Mouse (Mus musculus) hindbrain, postnatal 0 days (tissue): Measurements from ENCODE around the gene E130308A19Rik. TPM values are rescaled to one million over a fixed set of nuclear protein-coding genes. Genes with fewer than 3 reads are reported as not detected.

Experiments used
- ATAC-seq: fragments of 200-750 bp; cut with Nextera tagmentation; 2 replicates; pipeline ENCODE4 v1.8.0; 2017; ENCODE audit warnings: mild to moderate bottlenecking, moderate TSS enrichment, moderate library complexity
- DNase-seq: peaks from one replicate; pipeline ENCODE4 v3.0.0-alpha.2; 2015; ENCODE audit warnings: low spot score
- H3K27ac ChIP-seq: fragments of 300-500 bp; sonication (generic); 2 replicates; pipeline ENCODE4 v1.5.1; 2014; ENCODE audit warnings: mild to moderate bottlenecking
- H3K27me3 ChIP-seq: fragments of 300-500 bp; sonication (generic); 2 replicates; pipeline ENCODE4 v1.6.1; 2014; ENCODE audit warnings: low read length, mixed read lengths; ENCODE audit not compliant: insufficient read depth
- H3K36me3 ChIP-seq: fragments of 300-500 bp; sonication (generic); 2 replicates; pipeline ENCODE4 v1.6.1; 2014; ENCODE audit warnings: low read length, mixed read lengths; ENCODE audit not compliant: insufficient read depth
- H3K4me1 ChIP-seq: fragments of 300-500 bp; sonication (generic); 2 replicates; pipeline ENCODE4 v1.6.1; 2014; ENCODE audit warnings: antibody characterized with exemption, low read length, mixed read lengths; ENCODE audit not compliant: insufficient read depth
- H3K4me2 ChIP-seq: fragments of 300-500 bp; sonication (generic); 2 replicates; pipeline ENCODE4 v1.6.1; 2014; ENCODE audit warnings: low read depth, mild to moderate bottlenecking, low read length, moderate library complexity, mixed read lengths
- H3K4me3 ChIP-seq: fragments of 300-500 bp; sonication (generic); 2 replicates; pipeline ENCODE4 v1.5.1; 2014; ENCODE audit warnings: low read length
- H3K9ac ChIP-seq: fragments of 300-500 bp; sonication (generic); replicated peaks from 2 replicates; pipeline ENCODE4 v1.6.1; 2014; ENCODE audit warnings: mild to moderate bottlenecking, low read length, moderate library complexity, mixed read lengths
- H3K9me3 ChIP-seq: fragments of 300-500 bp; sonication (generic); 2 replicates; pipeline ENCODE4 v1.6.1; 2016; ENCODE audit warnings: low read length, mixed read lengths
- CTCF ChIP-seq: IDR thresholded peaks from 2 replicates; pipeline ENCODE4 v1.5.1; 2016; ENCODE audit warnings: antibody characterized with exemption, control low read depth, low read depth
- WGBS: fragments of 180-500 bp; shearing (Covaris S2); extraction: QIAGEN DNeasy Blood & Tissue Kit; methylation state at CpG from one replicate; pipeline ENCODE4 v1.1.7; 2014; 5-methylcytosine and 5-hydroxymethylcytosine counted together
- polyA plus RNA-seq: library from polyadenylated mRNA; unstranded; fragments of >200 nt; fragmentation: Nextera tagmentation; extraction: Ambion mirVana; gene quantifications from 2 replicates; pipeline ENCODE4 v1.2.1, GENCODE M21; 2015
- total RNA-seq: library from RNA; depleted of rRNA; stranded (reverse); fragments of >200 nt; gene quantifications from 2 replicates; pipeline ENCODE4 v1.2.3, GENCODE M21; 2014

Gene E130308A19Rik
- total and polyA plus RNA-seq, 2 experiments from 2014 or later: 33.8 to 41.9 TPM

- no peak for TF ChIP-seq CTCF
- Histone ChIP-seq H3K36me3 (no peaks in the 10 kb centered on the region), H3K9me3 (no peaks in the 10 kb centered on the region), H3K4me3 (no peak overlapping the region), H3K27ac (no peak overlapping the region), H3K4me2 (no peak overlapping the region), H3K9ac (no peak overlapping the region), H3K27me3 (no peaks in the 10 kb centered on the region), H3K4me1 (0 out of 2 replicates have a peak, but pooled peaks cover 2% of the 10 kb centered on the region)
- DNase-seq: no peak
- ATAC-seq: no peak
- 81% methylated on average over 5 of the region's 5 CpGs for WGBS
These were observed 174.2 kb downstream of the E130308A19Rik start for GRCm38 (mm10) chr4:59800181-59800580.

- ATAC-seq: no peak
- no peaks in the 10 kb centered on the region for H3K9me3 ChIP-seq
- H3K36me3 ChIP-seq: no peaks in the 10 kb centered on the region
- no peak within 1 kb of the TSS for H3K4me3 ChIP-seq
- no peak for DNase-seq
- H3K4me1 ChIP-seq: 0 out of 2 replicates have a peak, but pooled peaks cover 2% of the 10 kb centered on the region
- no peaks in the 10 kb centered on the region for H3K27me3 ChIP-seq
- TF ChIP-seq CTCF: no peak
- H3K4me2 ChIP-seq: no peak within 1 kb of the TSS
- no peak within 1 kb of the TSS for H3K27ac ChIP-seq
- H3K9ac ChIP-seq: no peak within 1 kb of the TSS
These were observed 175.5 kb downstream of the E130308A19Rik start, which contains the start of gene Inip for GRCm38 (mm10) chr4:59801489-59801888. Gene Inip, minus strand, starts transcription at chr4:59801589.

GRCm38 (mm10) chr4:59802107-59802506 lies 176.1 kb downstream of the E130308A19Rik start:
- H3K4me3 ChIP-seq: no peak overlapping the region
- H3K27me3 ChIP-seq: no peaks in the 10 kb centered on the region
- ATAC-seq: no peak
- H3K9ac ChIP-seq: no peak overlapping the region
- no peak overlapping the region for H3K4me2 ChIP-seq
- H3K36me3 ChIP-seq: no peaks in the 10 kb centered on the region
- H3K9me3 ChIP-seq: no peaks in the 10 kb centered on the region
- DNase-seq: no peak
- H3K27ac ChIP-seq: no peak overlapping the region
- TF ChIP-seq CTCF: no peak
- 0 out of 2 replicates have a peak, but pooled peaks cover 2% of the 10 kb centered on the region for H3K4me1 ChIP-seq
- WGBS: 75% methylated on average over 6 of the region's 6 CpGs

GRCm38 (mm10) chr4:59802792-59803191 lies 176.8 kb downstream of the E130308A19Rik start:
- TF ChIP-seq CTCF: no peak
- Histone ChIP-seq H3K9me3 (no peaks in the 10 kb centered on the region), H3K4me2 (no peak overlapping the region), H3K27ac (no peak overlapping the region), H3K9ac (no peak overlapping the region), H3K4me1 (peaks cover 7% of the 10 kb centered on the region; the same call in 1 of the 2 replicates), H3K4me3 (no peak overlapping the region), H3K36me3 (no peaks in the 10 kb centered on the region), H3K27me3 (no peaks in the 10 kb centered on the region)
- no peak for ATAC-seq
- no peak for DNase-seq
- WGBS: 70% methylated on average over 4 of the region's 4 CpGs

GRCm38 (mm10) chr4:59803358-59803757 lies 177.3 kb downstream of the E130308A19Rik start:
- TF ChIP-seq CTCF: no peak
- Histone ChIP-seq H3K27me3 (no peaks in the 10 kb centered on the region), H3K27ac (no peak overlapping the region), H3K4me1 (peaks cover 9% of the 10 kb centered on the region; the same call in 1 of the 2 replicates), H3K9me3 (no peaks in the 10 kb centered on the region), H3K36me3 (no peaks in the 10 kb centered on the region), H3K4me2 (no peak overlapping the region), H3K9ac (no peak overlapping the region), H3K4me3 (no peak overlapping the region)
- 77% methylated on average over 5 of the region's 5 CpGs for WGBS
- no peak for ATAC-seq
- DNase-seq: no peak

GRCm38 (mm10) chr4:59804754-59805153 lies 178.7 kb downstream of the E130308A19Rik start:
- H3K27me3 ChIP-seq: no peaks in the 10 kb centered on the region
- peak overlapping the region; percentile 77 for H3K4me2 ChIP-seq
- peak overlapping the region; percentile 86 for H3K9ac ChIP-seq
- no peak for TF ChIP-seq CTCF
- no peak for ATAC-seq
- H3K4me3 ChIP-seq: peak overlapping the region; percentile 75
- H3K27ac ChIP-seq: peak overlapping the region; percentile 72; the same call in 1 of the 2 replicates
- DNase-seq: no peak
- no peaks in the 10 kb centered on the region for H3K9me3 ChIP-seq
- peaks cover 9% of the 10 kb centered on the region; the same call in 1 of the 2 replicates for H3K4me1 ChIP-seq
- H3K36me3 ChIP-seq: no peaks in the 10 kb centered on the region
- 65% methylated on average over 1 of the region's 1 CpGs for WGBS

GRCm38 (mm10) chr4:59805181-59805967 lies 179.4 kb downstream of the E130308A19Rik start, which contains the start of gene Snx30:
Gene Snx30, plus strand, starts transcription at chr4:59805840.
- no peak for TF ChIP-seq CTCF
- Histone ChIP-seq H3K9ac (peak within 1 kb of the TSS; percentile 86), H3K9me3 (no peaks in the 10 kb centered on the region), H3K4me3 (peak within 1 kb of the TSS; percentile 75), H3K36me3 (no peaks in the 10 kb centered on the region), H3K4me2 (peak within 1 kb of the TSS; percentile 77), H3K27ac (peak within 1 kb of the TSS; percentile 72), H3K4me1 (peaks cover 9% of the 10 kb centered on the region; the same call in 1 of the 2 replicates), H3K27me3 (no peaks in the 10 kb centered on the region)
- DNase-seq: peak; percentile 95
- 2% methylated on average over 45 of the region's 45 CpGs for WGBS
- peak; percentile 93 for ATAC-seq
